Mouse (Mus musculus) kidney, adult 8-10 months (tissue): Measurements from ENCODE around the gene Ptma.
A peak's percentile ranks its signal among the peaks of the same experiment; 100 is the strongest.
"Not testable (repeated sequence)": the region's sequence is repeated elsewhere in the genome, so short reads cannot be mapped to it uniquely, and the experiment has no call there.

Experiments used
- DNase-seq, 2 experiments: peaks; one replicate each; pipeline ENCODE4 v3.0.0; 2022

The Ptma gene

DNA sequence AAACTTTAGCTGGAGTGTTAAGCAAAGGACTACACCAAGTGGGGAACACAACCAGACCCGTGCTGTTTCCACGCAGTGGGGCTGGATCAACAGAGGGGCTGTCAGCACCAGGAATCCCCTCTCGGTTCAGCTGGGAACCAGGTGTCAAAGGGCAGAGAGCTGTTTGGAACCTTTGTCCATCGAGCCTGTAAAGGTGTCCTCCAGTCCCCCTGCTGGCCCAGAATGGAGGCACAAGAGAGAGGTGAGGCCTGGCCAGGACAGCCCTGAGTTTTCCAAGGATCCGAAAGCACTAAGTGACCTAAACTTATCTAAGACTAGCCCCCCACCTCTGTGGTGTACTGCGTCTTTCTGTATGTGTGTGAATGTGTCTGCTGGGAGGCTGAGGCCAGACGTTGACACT lies 6.2 kb upstream of the Ptma start:
- DNase-seq = peak; percentile 65 to 86

DNA sequence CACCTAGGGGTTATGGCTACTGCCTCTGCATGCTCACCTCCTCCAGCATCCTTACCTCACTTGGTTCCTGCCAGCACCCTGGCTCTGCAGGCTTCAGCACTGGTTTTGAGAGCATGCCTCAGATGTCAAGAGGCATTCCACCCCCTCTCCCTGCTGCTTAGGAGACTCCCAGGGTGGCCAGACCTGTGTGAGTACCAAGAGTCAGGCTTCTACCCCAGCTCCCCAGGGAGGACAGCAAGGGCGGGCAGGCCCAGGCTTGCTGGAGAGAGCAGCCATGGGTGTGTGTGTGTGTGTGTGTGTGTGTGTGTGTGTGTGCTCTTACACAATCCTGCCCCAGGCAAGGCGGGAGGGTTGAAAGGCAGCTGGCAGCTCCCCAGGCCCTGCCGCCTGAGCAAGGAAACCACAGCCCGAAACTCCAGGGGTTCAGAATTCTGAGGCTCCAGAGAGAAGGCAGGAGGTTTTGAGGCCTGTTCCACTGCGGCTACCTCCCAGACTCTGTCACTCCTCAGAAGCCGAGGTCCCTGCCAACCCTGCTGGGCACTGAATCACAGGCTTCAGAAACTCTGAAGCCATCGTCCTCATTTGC lies 4.1 kb upstream of the Ptma start:
- peak; percentile 11 to 30 for DNase-seq

DNA sequence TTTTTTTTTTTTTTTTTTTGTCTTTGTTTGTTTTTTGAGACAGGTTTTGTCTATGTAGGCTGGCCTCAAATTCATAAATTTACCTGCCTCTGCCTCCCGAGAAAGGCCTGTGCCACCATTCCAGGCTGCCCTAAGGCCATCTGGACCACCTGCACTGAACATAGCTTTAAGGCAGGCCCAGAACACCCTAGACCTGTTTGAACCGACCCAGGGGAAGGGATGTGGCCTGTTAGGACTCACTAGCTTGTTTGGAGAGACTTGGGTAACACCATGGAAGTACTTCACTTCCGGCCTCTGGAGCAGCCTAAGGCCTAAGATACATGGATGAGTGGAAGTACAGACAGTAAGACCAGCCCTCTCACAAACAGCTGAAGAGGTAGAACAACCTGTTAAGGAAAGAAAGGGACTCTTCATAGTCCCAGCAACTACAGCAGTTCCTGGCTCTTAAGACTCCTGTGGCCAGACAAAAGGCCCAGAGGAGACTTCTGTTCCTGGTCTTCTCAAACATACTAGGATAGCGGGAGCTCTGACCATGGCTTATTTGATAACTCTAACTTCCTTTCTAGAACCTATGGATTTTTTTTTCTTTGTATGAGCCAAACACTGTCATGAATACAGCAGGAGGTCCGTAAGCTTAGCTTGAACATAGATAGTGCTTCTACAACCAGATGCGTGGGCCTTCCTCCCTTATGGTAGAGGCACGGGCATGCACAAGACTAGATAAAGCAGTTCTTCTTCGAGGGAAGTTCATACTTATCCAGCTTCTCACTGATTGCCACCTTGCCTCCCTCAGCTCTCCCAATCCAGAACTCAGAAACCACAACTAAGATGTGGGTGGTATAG lies 2.5 kb upstream of the Ptma start:
- DNase-seq = no peak

DNA sequence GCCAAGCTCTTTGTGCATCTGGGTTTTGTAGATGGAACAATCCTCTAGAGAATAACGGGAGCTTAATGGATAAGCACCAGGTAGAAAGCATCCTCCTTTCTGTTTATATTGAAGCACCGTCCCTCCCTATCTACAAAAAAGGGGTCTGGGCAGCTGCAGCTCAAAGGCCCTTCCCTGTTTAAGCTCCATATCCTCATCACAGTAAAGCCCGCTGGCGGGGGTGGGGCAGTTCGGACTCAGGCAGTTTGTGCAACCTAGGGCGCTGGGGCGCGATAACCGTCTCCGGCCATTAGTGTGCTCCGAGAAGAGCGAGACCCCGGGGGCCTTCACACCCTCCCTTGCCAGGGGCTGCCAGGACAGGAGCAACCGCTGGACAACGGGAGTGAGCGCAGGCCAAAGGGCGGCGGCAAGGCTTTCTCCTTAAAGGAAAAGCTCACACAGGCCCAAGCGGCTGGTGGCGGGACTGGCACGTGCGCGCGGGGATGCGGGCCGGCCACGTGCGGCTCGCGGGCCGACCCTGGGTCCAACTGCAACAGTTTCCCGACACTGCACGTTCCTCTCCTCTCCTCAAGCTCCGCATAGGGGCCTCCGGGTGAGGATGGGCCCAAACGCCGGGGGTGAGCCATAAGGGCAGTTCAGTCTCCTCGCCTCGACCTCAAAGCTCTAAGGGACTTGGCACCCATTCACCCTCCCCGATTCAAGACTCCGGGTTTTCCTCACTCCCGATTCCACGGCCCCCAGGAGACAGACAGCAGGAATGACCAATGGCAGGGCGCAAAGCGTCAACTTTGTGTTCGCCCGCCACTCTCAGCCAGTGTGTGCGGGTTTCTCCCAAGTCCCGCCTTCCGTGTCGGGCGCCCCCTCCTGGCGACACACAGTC lies 1.7 kb upstream of the Ptma start:
- peak; percentile 99 to 100 for DNase-seq

DNA sequence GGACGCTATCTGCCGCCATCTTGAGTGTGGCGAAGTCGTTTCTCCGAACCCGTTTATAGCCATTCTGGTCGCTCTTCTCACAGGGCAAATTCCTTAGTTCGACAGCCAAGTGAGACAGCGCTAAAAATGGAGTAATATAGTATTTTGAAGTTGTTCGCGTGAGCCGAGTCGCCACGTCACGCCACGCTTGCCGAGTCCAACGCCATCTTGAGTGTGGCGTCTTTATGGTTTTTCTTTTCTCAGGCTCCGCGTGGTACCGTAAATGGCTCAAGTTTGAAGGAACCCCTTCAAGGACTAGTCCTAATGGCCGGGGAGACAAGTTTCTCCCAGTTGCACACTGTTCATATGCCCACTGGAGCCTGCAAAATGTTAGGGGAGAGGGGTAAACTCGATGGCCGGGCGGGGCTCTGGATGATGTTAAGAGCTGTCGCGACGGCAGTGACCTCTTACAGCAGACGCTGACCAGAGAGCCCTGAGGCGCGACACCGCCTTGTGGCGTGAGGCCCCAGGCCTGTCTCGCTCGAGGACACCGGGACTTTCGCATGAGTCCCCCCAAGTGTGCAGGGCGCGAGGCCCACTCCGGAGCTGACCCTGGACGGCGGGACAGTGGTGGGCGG lies 919 bp upstream of the Ptma start:
- peak in 1 of 2 experiments; percentile 81 for DNase-seq

DNA sequence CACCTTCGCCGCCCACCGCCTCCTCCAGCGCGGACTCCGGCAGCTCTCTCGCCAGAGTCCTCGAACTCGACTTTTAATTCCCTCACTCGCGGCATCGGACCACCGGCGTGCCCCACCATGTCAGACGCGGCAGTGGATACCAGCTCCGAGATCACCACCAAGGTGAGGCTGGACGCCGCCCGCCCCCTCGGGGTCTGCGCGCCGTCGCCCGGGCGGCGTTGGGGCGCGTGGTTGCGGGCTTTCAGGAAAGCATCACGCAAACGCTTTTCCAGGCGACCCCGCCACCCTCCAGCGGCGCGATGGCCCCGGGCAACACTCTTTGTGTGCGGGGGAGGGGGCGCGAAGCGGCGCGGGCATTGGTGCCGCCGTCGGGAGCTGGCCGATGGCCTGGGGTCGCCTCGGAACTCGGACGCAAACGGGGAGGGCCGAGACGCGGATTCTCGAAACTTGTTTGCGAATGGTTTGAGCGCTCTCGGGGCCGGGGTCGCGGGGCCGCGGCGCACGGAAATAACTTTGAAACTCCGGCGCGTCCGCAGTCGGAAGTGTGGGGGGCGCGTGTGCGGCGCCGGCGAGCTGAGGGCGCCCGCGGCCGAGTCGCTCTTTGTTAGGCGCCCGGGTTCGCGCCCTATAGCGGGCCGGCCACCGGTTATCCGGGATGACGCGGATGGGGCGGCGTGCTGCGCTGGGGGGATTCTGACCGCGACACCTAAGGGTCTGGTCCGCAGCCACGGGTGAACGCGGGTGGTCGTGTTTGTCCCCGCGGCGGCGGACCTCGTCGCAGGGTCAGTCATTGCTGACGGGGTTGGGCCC lies 468 bp downstream of the Ptma start:
- DNase-seq = peak; percentile 36 to 41

DNA sequence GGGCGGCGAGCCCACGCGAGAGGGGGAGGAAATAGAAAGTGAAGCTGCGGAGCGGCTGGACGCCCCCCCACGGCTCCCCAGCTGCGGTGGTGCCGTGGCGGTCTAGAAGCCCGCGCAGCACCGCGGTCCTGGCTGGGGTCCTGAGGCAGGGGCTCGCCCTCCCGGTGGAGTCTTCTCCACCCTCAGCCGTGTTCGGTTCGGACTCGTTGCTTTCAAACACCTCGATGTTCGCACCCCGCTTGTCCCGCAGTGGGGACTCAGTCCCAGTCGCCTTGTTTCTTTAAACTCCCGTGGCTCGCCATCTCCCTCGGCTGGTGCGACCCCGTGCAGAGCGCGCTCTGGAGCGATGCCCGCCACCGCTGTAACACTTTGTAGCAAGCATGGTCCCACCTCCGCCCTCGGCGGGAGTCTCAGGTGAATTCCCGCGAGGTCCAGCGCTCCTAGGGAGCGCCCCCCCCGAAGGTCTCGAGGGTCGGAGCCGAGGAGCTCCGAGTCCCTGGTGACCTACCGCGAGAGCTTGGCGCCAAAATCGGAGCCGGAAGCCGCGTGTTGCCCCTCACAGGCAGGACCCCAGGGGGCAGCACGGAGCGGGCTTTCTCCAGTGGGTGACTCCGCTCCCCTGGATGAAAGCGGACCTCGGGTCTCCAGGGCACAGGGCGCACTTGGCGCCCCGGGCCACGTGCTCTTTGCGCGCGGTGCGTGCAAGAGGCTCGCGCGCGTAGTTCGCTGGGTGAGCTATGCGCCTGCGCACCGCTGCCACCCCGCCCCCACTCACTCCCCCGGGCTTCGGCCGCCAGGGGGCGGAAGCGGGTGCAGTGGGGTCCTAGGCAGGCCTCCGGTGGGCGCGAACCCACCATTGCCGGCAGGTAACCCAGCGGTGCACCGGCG lies 1.3 kb downstream of the Ptma start:
- peak; percentile 89 to 91 for DNase-seq

DNA sequence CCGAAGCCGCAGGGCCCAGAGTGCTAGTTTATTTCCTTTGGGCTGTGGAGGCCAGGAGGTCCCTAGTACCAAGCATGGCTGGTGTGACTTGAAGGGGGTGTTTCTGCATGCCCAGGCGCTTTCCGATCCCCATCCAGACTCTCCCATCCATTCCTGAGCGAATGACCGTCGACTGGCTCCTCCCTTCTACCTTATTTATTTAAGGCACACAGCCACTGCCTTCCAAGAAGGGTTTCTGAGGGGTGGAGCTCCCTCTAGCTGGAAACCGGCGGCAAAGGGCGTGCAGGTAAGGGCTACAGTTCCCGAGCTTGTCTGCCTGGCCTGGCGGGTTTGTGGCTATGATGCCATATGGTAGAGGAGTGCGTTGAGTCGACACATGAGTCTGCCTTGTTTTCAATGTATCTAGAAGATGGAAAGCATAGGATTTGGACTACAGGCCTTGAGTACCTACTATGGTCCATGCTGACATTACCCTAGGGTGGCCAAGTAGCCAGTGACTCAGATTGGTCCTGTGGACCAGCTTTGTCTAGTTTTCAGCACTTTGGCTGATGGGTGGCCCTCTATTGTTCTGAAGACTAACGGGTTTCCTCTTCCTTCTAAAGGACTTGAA lies 2.1 kb downstream of the Ptma start:
- DNase-seq = peak; percentile 80 to 84

DNA sequence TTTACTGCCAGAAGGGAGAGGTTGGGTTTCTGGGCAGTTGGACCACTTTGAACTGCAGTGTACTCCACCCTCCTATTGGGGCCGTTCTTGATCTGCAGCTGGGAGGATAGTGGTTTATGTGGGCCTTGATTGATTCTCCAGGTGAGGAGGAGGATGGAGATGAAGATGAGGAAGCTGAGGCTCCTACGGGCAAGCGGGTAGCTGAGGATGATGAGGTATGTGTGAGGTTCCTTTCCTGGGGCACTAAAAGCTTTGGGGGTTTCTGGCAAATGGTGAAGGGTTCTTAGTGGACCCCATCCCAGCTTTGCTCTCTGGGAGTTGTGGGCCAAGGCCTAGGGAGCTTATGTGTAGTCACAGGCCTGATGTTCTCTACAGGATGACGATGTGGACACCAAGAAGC lies 3.1 kb downstream of the Ptma start:
- no peak for DNase-seq

DNA sequence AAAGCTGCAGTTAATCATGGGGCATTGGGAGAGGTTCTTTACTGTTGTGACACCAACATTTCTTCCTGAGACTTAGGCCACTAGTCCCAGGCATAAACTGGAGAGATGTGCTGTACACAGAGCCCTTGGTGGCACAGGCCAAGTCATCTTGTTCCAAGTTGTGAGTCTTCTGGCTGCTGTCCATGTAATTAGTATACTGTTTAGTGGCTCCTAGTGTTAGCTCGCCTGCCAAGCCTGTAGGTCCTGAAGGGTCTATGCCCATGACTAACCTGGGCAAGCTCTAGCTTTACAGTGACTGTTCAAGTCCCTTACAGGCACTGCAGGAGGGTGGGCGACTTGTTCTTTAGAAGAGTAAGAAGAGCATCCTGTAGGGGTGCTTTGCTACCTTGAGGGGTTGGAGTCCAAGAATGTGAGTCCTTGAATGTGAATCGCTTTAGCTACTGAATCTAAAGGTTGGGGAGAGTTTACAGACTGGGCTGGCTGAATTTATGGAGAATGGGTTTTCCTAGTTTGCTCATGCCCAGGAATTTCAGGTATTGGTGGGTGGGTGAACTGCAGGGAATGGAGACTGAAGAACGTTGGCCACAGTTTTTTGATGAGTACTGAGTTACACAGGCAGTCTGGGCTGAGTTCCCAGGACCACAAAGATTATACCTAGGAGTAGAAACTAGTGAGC lies 4.5 kb downstream of the Ptma start:
- DNase-seq = no peak

DNA sequence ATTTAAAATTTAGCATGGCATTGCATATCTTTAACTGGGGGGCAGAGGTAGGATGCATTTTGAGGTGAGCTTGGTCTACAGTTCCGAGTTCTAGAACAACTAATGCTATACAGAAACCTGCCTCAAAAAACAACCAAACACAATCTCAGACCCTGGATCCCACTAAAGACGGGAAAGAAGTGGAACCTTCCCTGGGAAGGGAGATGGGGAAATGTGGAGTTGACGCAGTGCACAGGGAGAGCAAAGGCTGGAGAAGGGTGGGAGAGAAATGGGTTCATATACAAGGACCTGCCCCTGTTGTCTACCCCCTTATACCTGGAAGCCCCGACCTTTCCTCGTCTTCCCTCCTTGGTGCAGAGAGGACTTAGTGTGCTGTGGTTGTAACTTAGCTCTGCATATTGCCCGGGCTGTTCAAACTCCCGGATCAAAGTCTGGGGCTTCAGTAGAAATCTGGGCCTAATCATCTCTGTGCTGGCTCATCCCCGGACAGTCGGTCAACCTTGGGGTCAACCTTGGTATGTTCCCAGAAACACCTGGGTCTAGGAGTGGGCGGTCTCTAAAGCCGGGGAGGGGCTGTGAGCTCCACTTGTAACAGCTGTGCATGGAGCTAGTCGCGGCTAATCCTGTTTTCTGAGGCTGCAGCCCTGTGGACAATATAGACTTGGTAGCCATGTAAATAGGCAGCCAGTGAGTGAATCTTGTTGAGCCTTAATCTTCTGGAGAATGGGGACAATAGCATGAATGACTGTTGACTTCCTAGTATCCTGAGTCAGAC lies 5.2 kb downstream of the Ptma start:
- peak in 1 of 2 experiments; percentile 56 for DNase-seq

DNA sequence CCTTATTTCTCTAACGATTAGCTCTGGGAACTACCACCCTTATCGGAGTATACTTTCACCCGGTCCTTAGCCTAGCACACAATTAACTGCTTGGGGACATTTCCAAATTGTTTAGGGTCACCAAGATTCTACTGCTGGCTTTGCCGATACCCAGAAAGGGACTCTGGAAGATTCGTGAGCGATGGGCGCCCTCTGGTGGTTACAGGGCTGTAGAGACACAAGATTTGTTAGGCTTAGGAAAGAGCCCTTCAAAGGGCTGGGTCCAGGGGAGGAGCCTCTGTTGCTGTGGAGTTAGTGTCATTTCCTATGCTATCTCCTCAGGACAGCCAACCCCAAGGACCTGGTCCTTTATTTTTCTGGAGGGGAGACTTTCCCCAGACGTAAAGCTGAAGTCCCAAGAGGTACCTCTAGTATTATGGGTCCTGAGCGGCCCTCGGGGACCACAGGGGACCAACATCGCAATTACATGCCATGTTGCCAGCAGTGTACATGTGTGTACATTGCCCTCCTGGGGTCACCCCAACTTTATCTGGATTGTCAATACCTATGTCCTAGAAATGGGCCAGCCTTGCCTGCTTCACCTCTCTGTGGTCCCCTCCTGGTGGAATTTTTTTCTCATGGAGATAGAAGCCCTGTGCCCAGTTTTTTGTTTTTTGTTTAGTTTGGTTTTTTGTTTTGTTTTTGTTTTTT lies 6.0 kb downstream of the Ptma start:
- peak; percentile 84 to 96 for DNase-seq

DNA sequence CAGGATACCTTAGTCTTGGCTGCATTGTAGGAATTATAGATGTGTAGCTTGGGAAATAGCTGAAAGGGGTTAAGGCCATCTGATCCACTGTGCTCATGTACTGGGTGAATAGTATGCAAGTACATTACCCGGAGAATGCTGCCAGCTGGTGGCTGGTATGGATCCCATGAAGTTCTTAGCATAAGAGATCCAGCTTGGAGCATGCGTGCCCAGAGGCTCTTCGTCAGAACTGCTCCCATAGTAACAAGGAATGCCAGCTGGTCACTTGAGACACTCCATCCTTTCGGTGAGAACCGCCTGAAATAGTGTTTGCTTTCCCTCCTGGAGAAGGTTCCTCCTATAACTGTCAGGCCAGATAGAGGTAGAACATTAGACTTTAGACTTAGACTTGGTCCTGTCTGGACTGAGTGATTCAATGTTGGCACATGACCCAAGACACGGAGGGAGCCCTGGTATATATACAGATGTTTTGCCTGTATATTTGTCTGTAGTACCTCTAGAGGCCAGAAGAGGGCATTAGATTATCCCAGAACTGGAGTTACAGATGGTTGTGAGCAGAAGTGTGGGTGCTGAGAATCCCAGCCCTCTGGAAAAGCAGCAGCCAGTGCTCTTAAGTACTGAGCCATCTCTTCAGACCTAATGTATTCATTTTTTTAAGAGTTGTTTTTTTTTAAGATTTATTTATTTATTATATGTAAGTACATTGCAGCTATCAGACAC lies 7.0 kb downstream of the Ptma start:
- DNase-seq = no peak

DNA sequence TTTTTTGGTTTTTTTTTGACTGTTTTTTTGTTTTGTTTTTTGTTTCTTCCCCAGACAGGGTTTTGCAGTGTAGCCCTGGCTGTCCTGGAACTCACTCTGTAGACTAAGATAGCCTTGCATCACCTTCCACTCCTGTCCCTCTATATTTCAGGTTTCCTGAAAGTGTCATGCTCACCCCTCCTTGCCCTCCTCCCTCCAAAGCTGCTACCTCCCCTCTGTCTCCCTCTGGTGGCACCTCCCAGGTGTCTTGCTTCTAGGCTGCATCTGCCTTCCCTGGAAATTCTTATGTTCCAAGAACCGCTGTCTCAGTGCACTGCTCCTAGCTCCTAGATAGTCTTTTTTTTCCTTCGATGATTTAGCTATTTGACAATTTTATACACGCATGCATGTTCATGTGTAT lies 11.9 kb downstream of the Ptma start:
- no peak for DNase-seq

DNA sequence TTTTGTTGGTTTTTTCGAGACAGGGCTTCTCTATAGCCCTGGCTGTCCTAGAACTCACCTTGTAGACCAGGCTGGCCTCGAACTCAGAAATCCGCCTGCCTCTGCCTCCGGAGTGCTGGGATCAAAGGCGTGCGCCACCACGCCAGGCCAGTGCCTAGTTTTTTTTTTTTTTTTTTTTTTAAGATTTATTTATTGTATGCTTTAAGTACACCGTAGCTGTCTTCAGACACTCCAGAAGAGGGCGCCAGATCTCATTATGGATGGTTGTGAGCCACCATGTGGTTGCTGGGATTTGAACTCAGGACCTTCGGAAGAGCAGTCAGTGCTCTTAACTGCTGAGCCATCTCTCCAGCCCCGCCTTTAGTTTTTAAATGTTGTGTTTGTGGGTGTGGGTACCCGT lies 13.1 kb downstream of the Ptma start:
- not testable (repeated sequence) for DNase-seq

DNA sequence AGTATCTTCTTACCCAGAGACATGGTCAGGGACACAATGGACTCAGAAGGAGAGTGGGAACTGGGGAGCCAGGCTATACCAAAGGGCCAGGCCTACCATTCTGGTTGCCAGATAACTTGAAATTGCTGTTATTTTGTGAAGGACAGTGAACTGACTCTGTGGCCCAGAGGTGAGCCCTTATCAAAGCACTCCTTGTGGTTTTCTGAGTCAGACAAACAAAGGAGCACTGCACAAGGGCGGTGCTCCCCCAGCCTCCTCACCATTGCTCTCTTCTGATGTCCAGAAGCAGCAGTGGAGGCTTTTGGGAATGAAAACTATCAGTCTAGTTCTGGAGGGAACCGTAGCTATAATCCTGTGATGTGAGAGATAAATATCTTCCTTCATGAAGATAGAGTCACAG lies 16.1 kb downstream of the Ptma start:
- DNase-seq = no peak

DNA sequence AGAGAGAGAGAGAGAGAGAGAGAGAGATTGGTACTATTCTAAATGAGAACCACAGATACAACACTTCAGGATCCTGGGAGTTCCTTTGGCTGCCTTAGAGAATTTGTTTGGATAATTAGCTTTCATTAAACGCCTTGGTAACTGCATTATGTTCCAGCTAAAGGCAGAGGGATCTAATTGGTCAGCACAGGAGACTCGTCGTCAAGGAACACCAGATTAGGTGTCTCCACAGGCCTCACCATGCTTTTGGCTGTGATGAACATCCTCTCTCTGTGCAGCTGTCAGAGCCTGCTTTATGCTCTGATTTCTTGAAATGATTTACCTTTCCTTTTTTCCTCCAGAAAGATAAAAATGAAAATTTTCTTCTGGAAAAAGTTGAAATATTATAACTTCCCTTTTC lies 20.3 kb downstream of the Ptma start:
- DNase-seq = no peak

DNA sequence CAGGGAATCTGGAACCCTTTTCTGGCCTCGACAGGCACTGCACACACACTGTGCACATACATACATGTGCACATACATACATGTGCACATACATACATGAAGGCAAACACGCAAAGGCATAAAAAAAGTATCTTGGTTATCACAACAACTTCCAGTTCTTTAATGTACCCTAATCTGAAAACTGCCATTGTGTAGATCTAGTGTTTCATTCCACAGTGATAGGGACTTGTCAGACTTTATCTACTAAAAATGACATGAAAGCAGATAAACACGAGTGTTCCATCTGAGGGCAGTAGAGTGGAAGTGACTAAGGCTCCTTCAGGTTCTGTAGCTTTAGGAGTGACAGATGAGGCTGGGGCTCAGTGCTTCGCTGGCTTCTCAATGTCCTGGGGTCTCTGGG lies 24.8 kb downstream of the Ptma start:
- no peak for DNase-seq
